Mouse (Mus musculus): ENCODE measurements around the gene Adam22. TPM values are rescaled to one million over a fixed set of nuclear protein-coding genes. Genes with fewer than 3 reads are reported as not detected.
A peak's percentile ranks its signal among the peaks of the same experiment; 100 is the strongest.

The Adam22 gene
- polyA plus RNA-seq, 1 experiment from 2014 or later: 44.8 TPM

GRCm38 (mm10) chr5:8343296-8343695, 24.7 kb downstream of the Adam22 start:
- no peak overlapping the region for H3K4me2 ChIP-seq (ENCODE audit: low read length)
- no peak overlapping the region for H3K27ac ChIP-seq (ENCODE audit: low read depth, low read length)
- no peak overlapping the region for H3K9ac ChIP-seq (ENCODE audit: low read depth, low read length)
- 84% methylated on average over 3 of the region's 3 CpGs for WGBS
- no peaks in the 10 kb centered on the region for H3K27me3 ChIP-seq (replicated peaks; ENCODE audit: control insufficient read depth, insufficient read depth, low read length)
- ATAC-seq: no peak
- no peaks in the 10 kb centered on the region; the same call in 1 of the 2 replicates for H3K36me3 ChIP-seq (ENCODE audit: control insufficient read depth, insufficient read depth, low read length)
- no peaks in the 10 kb centered on the region for H3K9me3 ChIP-seq (ENCODE audit: control insufficient read depth, low read length)
- no peak overlapping the region for H3K4me3 ChIP-seq (ENCODE audit: low read length)
- H3K4me1 ChIP-seq (ENCODE audit: control insufficient read depth, insufficient read depth, low read depth, low read length): no peaks in the 10 kb centered on the region

GRCm38 (mm10) chr5:8341676-8342075, 26.3 kb downstream of the Adam22 start:
- no peak overlapping the region for H3K4me3 ChIP-seq (ENCODE audit: low read length)
- no peaks in the 10 kb centered on the region for H3K4me1 ChIP-seq (ENCODE audit: control insufficient read depth, insufficient read depth, low read depth, low read length)
- no peak for ATAC-seq
- no peaks in the 10 kb centered on the region for H3K9me3 ChIP-seq (ENCODE audit: control insufficient read depth, low read length)
- no peak overlapping the region for H3K4me2 ChIP-seq (ENCODE audit: low read length)
- no peaks in the 10 kb centered on the region for H3K27me3 ChIP-seq (replicated peaks; ENCODE audit: control insufficient read depth, insufficient read depth, low read length)
- no peak overlapping the region for H3K27ac ChIP-seq (ENCODE audit: low read depth, low read length)
- H3K9ac ChIP-seq (ENCODE audit: low read depth, low read length): no peak overlapping the region
- 95% methylated on average over 4 of the region's 4 CpGs for WGBS
- H3K36me3 ChIP-seq (ENCODE audit: control insufficient read depth, insufficient read depth, low read length): no peaks in the 10 kb centered on the region; the same call in 1 of the 2 replicates

GRCm38 (mm10) chr5:8327645-8328269, 40.2 kb downstream of the Adam22 start:
- no peaks in the 10 kb centered on the region for H3K27me3 ChIP-seq (replicated peaks; ENCODE audit: control insufficient read depth, insufficient read depth, low read length)
- no peak overlapping the region for H3K4me3 ChIP-seq (ENCODE audit: low read length)
- WGBS: 77% methylated on average over 4 of the region's 4 CpGs
- H3K9me3 ChIP-seq (ENCODE audit: control insufficient read depth, low read length): no peaks in the 10 kb centered on the region
- no peak overlapping the region for H3K27ac ChIP-seq (ENCODE audit: low read depth, low read length)
- H3K4me2 ChIP-seq (ENCODE audit: low read length): no peak overlapping the region
- H3K4me1 ChIP-seq (ENCODE audit: control insufficient read depth, insufficient read depth, low read depth, low read length): no peaks in the 10 kb centered on the region
- no peak overlapping the region for H3K9ac ChIP-seq (ENCODE audit: low read depth, low read length)
- no peak for ATAC-seq
- peaks cover 4% of the 10 kb centered on the region; the same call in 1 of the 2 replicates for H3K36me3 ChIP-seq (ENCODE audit: control insufficient read depth, insufficient read depth, low read length)

GRCm38 (mm10) chr5:8326671-8327070, 41.3 kb downstream of the Adam22 start:
- Histone ChIP-seq H3K27me3 (replicated peaks; ENCODE audit: control insufficient read depth, insufficient read depth, low read length) (no peaks in the 10 kb centered on the region), H3K4me2 (ENCODE audit: low read length) (no peak overlapping the region), H3K36me3 (ENCODE audit: control insufficient read depth, insufficient read depth, low read length) (peaks cover 4% of the 10 kb centered on the region; the same call in 1 of the 2 replicates), H3K4me3 (ENCODE audit: low read length) (no peak overlapping the region), H3K9me3 (ENCODE audit: control insufficient read depth, low read length) (no peaks in the 10 kb centered on the region), H3K27ac (ENCODE audit: low read depth, low read length) (no peak overlapping the region), H3K4me1 (ENCODE audit: control insufficient read depth, insufficient read depth, low read depth, low read length) (no peaks in the 10 kb centered on the region), H3K9ac (ENCODE audit: low read depth, low read length) (no peak overlapping the region)
- ATAC-seq: no peak
- 85% methylated on average over 5 of the region's 5 CpGs for WGBS

DNA sequence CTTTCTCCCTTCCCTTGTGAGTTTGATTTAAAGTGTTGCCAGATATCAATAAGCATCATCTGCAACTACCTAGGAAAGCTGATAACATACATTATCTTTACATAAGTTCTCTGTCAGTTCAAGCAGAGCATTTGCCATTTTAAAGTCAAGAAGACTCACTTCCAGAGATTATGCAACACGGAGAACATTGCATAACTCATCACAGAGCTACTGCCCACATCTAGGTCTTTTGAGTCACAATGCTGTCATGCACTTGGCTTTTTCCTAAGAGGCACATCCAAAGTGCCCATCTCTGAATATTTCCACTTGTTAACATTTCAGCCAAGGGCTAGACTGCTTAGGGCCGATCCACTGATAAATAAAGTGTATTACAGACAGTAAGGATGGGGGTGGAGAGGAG, 55.6 kb downstream of the Adam22 start:
- Histone ChIP-seq H3K4me1 (ENCODE audit: control insufficient read depth, insufficient read depth, low read depth, low read length) (no peaks in the 10 kb centered on the region), H3K27me3 (replicated peaks; ENCODE audit: control insufficient read depth, insufficient read depth, low read length) (no peaks in the 10 kb centered on the region), H3K9ac (ENCODE audit: low read depth, low read length) (no peak overlapping the region), H3K9me3 (ENCODE audit: control insufficient read depth, low read length) (no peaks in the 10 kb centered on the region), H3K4me3 (ENCODE audit: low read length) (no peak overlapping the region), H3K36me3 (ENCODE audit: control insufficient read depth, insufficient read depth, low read length) (no peaks in the 10 kb centered on the region), H3K27ac (ENCODE audit: low read depth, low read length) (no peak overlapping the region), H3K4me2 (ENCODE audit: low read length) (no peak overlapping the region)
- no peak for ATAC-seq
- WGBS: 98% methylated on average over 2 of the region's 2 CpGs

- H3K4me2 ChIP-seq (ENCODE audit: low read length): no peak overlapping the region
- WGBS: 73% methylated on average over 4 of the region's 4 CpGs
- H3K27ac ChIP-seq (ENCODE audit: low read depth, low read length): no peak overlapping the region
- H3K9me3 ChIP-seq (ENCODE audit: control insufficient read depth, low read length): no peaks in the 10 kb centered on the region
- H3K27me3 ChIP-seq (replicated peaks; ENCODE audit: control insufficient read depth, insufficient read depth, low read length): no peaks in the 10 kb centered on the region
- no peaks in the 10 kb centered on the region for H3K36me3 ChIP-seq (ENCODE audit: control insufficient read depth, insufficient read depth, low read length)
- H3K4me3 ChIP-seq (ENCODE audit: low read length): no peak overlapping the region
- no peak for ATAC-seq
- no peak overlapping the region for H3K9ac ChIP-seq (ENCODE audit: low read depth, low read length)
- no peaks in the 10 kb centered on the region for H3K4me1 ChIP-seq (ENCODE audit: control insufficient read depth, insufficient read depth, low read depth, low read length)
Observed at GRCm38 (mm10) chr5:8310907-8311306, 57.1 kb downstream of the Adam22 start.

DNA sequence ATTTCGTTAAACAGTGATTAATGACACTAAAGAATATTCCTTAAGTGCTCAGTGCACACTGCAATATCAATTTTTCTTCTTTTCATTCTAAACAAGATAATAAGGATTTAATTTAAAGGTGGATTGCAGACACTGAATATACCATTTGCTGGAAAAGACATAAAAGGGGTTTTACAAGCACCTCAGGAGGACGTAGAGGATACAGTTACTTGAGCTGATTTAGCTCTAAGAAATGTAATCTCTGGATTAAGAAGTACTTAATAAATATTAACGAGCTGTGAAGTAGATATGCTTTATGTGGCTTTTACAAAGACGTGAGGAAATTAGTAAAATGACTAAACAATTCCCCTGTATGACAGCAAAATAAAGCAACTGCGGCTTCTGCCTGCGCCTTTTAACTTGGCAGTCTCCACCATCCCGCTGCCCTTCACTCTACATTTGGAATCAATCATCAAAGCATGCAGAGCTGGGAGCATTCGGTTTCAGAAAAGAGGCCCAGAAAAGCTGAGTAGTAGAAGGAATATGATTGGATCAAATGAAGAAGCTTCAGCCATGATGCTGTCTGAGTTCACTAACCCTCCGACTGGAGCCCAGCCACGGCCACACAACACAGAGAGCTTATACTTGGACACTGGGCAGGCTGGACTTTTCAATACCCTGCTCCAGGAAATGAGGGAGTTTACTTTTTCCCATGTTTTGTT, 70.1 kb downstream of the Adam22 start:
- ATAC-seq: peak; percentile 77
- Histone ChIP-seq H3K27ac (ENCODE audit: low read depth, low read length) (no peak overlapping the region), H3K4me3 (ENCODE audit: low read length) (no peak overlapping the region), H3K36me3 (ENCODE audit: control insufficient read depth, insufficient read depth, low read length) (no peaks in the 10 kb centered on the region), H3K4me2 (ENCODE audit: low read length) (no peak overlapping the region), H3K4me1 (ENCODE audit: control insufficient read depth, insufficient read depth, low read depth, low read length) (peaks cover 2% of the 10 kb centered on the region; the same call in 1 of the 2 replicates), H3K9ac (ENCODE audit: low read depth, low read length) (no peak overlapping the region), H3K27me3 (replicated peaks; ENCODE audit: control insufficient read depth, insufficient read depth, low read length) (no peaks in the 10 kb centered on the region), H3K9me3 (ENCODE audit: control insufficient read depth, low read length) (no peaks in the 10 kb centered on the region)
- WGBS: 54% methylated on average over 10 of the region's 10 CpGs

- H3K4me1 ChIP-seq (ENCODE audit: control insufficient read depth, insufficient read depth, low read depth, low read length): peaks cover 2% of the 10 kb centered on the region; the same call in 1 of the 2 replicates
- H3K4me2 ChIP-seq (ENCODE audit: low read length): no peak overlapping the region
- ATAC-seq: no peak
- WGBS: 0% methylated on average over 1 of the region's 1 CpGs
- no peaks in the 10 kb centered on the region for H3K27me3 ChIP-seq (replicated peaks; ENCODE audit: control insufficient read depth, insufficient read depth, low read length)
- no peaks in the 10 kb centered on the region for H3K36me3 ChIP-seq (ENCODE audit: control insufficient read depth, insufficient read depth, low read length)
- no peak overlapping the region for H3K9ac ChIP-seq (ENCODE audit: low read depth, low read length)
- H3K9me3 ChIP-seq (ENCODE audit: control insufficient read depth, low read length): no peaks in the 10 kb centered on the region
- H3K27ac ChIP-seq (ENCODE audit: low read depth, low read length): no peak overlapping the region
- no peak overlapping the region for H3K4me3 ChIP-seq (ENCODE audit: low read length)
Observed at GRCm38 (mm10) chr5:8293287-8293686, 74.7 kb downstream of the Adam22 start.

- no peaks in the 10 kb centered on the region for H3K36me3 ChIP-seq (ENCODE audit: control insufficient read depth, insufficient read depth, low read length)
- no peak for ATAC-seq
- H3K4me1 ChIP-seq (ENCODE audit: control insufficient read depth, insufficient read depth, low read depth, low read length): no peaks in the 10 kb centered on the region
- no peak overlapping the region for H3K4me3 ChIP-seq (ENCODE audit: low read length)
- no peak overlapping the region for H3K9ac ChIP-seq (ENCODE audit: low read depth, low read length)
- 76% methylated on average over 1 of the region's 1 CpGs for WGBS
- H3K27me3 ChIP-seq (replicated peaks; ENCODE audit: control insufficient read depth, insufficient read depth, low read length): no peaks in the 10 kb centered on the region
- H3K9me3 ChIP-seq (ENCODE audit: control insufficient read depth, low read length): no peaks in the 10 kb centered on the region
- no peak overlapping the region for H3K27ac ChIP-seq (ENCODE audit: low read depth, low read length)
- H3K4me2 ChIP-seq (ENCODE audit: low read length): no peak overlapping the region
Observed at GRCm38 (mm10) chr5:8291496-8291895, 76.5 kb downstream of the Adam22 start.
